Mouse (Mus musculus) limb, embryonic 11.5 days (tissue): ENCODE measurements around the gene Nphs1. TPM values are rescaled to one million over a fixed set of nuclear protein-coding genes. Genes with fewer than 3 reads are reported as not detected.

Experiments
- ATAC-seq: fragments of 200-750 bp; cut with Nextera tagmentation; 2 replicates; pipeline ENCODE4 v1.8.0; 2017; ENCODE audit warnings: low read depth; ENCODE audit not compliant: insufficient number of reproducible peaks, low FRiP score, low TSS enrichment
- DNase-seq: peaks from one replicate; pipeline ENCODE4 v3.0.0-alpha.2; 2015; ENCODE audit warnings: low spot score
- H3K27ac ChIP-seq: fragments of 300-500 bp; sonication (generic); replicated peaks from 2 replicates; pipeline ENCODE4 v1.5.1; 2014; ENCODE audit warnings: low read depth, mild to moderate bottlenecking, low read length
- H3K27me3 ChIP-seq: fragments of 300-500 bp; sonication (generic); 2 replicates; pipeline ENCODE4 v1.6.1; 2014; ENCODE audit warnings: mild to moderate bottlenecking, low read length, mixed read lengths; ENCODE audit not compliant: control insufficient read depth, insufficient read depth
- H3K36me3 ChIP-seq: fragments of 300-500 bp; sonication (generic); 2 replicates; pipeline ENCODE4 v1.6.1; 2014; ENCODE audit warnings: mild to moderate bottlenecking, low read length, moderate library complexity, mixed read lengths; ENCODE audit not compliant: control insufficient read depth, insufficient read depth
- H3K4me1 ChIP-seq: fragments of 300-500 bp; sonication (generic); 2 replicates; pipeline ENCODE4 v1.6.1; 2014; ENCODE audit warnings: low read length, mixed read lengths; ENCODE audit not compliant: control insufficient read depth, insufficient read depth
- H3K4me2 ChIP-seq: fragments of 300-500 bp; sonication (generic); 2 replicates; pipeline ENCODE4 v1.6.1; 2014; ENCODE audit warnings: low read depth, mild to moderate bottlenecking, moderate library complexity; ENCODE audit not compliant: severe bottlenecking
- H3K4me3 ChIP-seq: fragments of 300-500 bp; sonication (generic); 2 replicates; pipeline ENCODE4 v1.5.1; 2014; ENCODE audit warnings: low read depth, low read length
- H3K9ac ChIP-seq: fragments of 300-500 bp; sonication (generic); 2 replicates; pipeline ENCODE4 v1.6.1; 2014; ENCODE audit warnings: mild to moderate bottlenecking, low read length
- H3K9me3 ChIP-seq: fragments of 300-500 bp; sonication (generic); 2 replicates; pipeline ENCODE4 v1.6.1; 2016; ENCODE audit warnings: low read length; ENCODE audit not compliant: control insufficient read depth
- WGBS: fragments of 180-500 bp; shearing (Covaris S2); extraction: QIAGEN DNeasy Blood & Tissue Kit; methylation state at CpG from one replicate; pipeline ENCODE4 v1.1.7; 2014; 5-methylcytosine and 5-hydroxymethylcytosine counted together
- polyA plus RNA-seq: library from polyadenylated mRNA; unstranded; fragments of >200 nt; fragmentation: Nextera tagmentation; extraction: Ambion mirVana; gene quantifications from 2 replicates; pipeline ENCODE4 v1.2.1, GENCODE M21; 2014

Nphs1 gene
- polyA plus RNA-seq, result 0.15 TPM in 1 of 2 replicates, not detected in the other

DNA sequence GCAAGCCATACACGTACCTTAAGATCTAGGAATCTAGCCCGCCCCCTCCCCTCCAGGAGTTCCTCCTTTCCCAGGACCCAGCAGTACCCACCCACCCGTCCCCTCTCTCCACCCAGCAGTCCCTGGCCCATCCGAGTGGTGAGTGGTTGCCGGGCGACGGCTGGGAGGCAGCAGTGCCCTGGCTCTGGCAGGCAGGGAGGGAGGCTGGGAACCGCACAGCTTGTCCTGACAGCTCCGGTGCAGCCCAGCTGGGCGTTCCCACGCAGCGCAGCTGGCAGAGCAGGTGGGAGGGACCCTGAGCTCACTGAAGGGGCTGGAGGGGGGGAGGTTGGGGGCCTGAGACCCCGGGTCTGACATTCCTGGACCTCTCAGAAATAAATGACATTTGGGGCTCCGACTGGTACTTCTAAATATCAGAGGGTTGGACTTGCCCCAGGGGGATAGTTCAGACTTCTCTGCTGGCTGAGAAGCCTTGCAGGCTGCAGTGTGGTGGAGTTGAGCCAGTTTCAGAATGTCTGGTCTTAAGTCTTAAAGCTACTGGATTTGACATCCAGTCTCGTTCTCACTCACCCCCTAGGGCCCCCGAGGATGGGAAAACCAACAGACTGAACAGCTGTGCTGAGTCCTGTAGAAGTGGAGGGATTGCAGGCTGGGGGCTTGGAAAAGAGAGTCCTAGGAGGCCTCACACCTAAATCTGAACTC, at the start of gene Nphs1, which contains the start of gene Kirrel2:
Gene Nphs1 (plus strand): TSS at position 687 of the 702 bp plus-strand sequence.
Gene Kirrel2 (minus strand): TSS at position 62 of the 702 bp plus-strand sequence.
- DNase-seq (peak; percentile 33), ATAC-seq (no peak)
- no peak within 1 kb of the TSS for H3K9ac ChIP-seq
- no peaks in the 10 kb centered on the region for H3K9me3 ChIP-seq
- H3K4me3 ChIP-seq, result no peak within 1 kb of the TSS
- 2% methylated on average over 16 of the region's 16 CpGs for WGBS
- H3K27me3 ChIP-seq, result peaks cover 95% of the 10 kb centered on the region
- no peak within 1 kb of the TSS for H3K27ac ChIP-seq
- 0 out of 2 replicates have a peak within 1 kb of the TSS, but pooled peaks have one; percentile 4 for H3K4me2 ChIP-seq
- H3K4me1 ChIP-seq, result 0 out of 2 replicates have a peak, but pooled peaks cover 3% of the 10 kb centered on the region
- no peaks in the 10 kb centered on the region for H3K36me3 ChIP-seq

DNA sequence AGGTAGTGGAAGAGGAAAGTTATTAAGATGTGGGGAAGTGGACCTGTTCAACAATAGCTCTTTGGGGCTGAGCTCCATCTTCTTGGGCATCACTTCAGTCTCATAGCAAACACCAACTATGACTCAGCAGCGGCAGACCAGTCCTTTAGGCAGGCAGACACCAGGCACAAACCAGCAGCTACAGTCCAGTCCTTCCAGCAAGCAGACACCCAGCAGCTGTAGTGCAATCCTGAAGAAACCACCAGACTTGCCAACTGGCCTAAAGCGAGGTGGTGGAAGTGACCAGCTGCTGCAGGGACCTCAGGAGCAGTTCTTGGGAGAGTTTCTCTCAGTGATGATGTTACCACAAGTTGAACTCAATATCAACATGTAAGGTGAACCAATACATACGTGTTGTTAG, 49.5 kb upstream of the Nphs1 start:
- Histone ChIP-seq H3K27me3 (no peaks in the 10 kb centered on the region), H3K4me3 (no peak overlapping the region), H3K4me1 (no peaks in the 10 kb centered on the region), H3K4me2 (no peak overlapping the region), H3K36me3 (no peaks in the 10 kb centered on the region), H3K9me3 (no peaks in the 10 kb centered on the region), H3K27ac (no peak overlapping the region), H3K9ac (no peak overlapping the region)
- ATAC-seq, result no peak
- 74% methylated on average over 3 of the region's 3 CpGs for WGBS
- no peak for DNase-seq

DNA sequence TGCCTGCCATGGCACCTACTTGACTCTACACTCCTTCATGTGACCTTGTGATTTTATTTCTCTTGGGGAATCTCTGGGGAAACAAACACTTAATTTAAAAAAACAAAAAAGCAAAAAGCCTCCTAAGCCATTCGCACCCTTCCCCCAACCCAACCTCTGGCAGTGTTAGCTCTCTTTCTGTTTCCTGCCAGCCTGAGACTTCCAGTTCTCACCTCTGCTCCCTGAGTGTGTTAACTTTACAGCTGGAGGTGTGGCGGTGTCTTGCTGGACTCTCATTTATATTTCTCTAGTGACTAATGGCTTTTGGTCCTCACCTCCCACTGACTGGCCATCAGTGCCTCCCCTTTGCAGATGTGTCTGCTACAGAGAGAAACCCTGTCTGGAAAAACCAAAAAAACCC, 48.3 kb upstream of the Nphs1 start:
- WGBS, result 34% methylated on average over 2 of the region's 2 CpGs
- no peaks in the 10 kb centered on the region for H3K4me1 ChIP-seq
- no peak overlapping the region for H3K27ac ChIP-seq
- H3K27me3 ChIP-seq, result no peaks in the 10 kb centered on the region
- no peak overlapping the region for H3K9ac ChIP-seq
- H3K4me2 ChIP-seq, result no peak overlapping the region
- no peaks in the 10 kb centered on the region for H3K36me3 ChIP-seq
- DNase-seq, result no peak
- H3K9me3 ChIP-seq, result no peaks in the 10 kb centered on the region
- no peak for ATAC-seq
- no peak overlapping the region for H3K4me3 ChIP-seq

DNA sequence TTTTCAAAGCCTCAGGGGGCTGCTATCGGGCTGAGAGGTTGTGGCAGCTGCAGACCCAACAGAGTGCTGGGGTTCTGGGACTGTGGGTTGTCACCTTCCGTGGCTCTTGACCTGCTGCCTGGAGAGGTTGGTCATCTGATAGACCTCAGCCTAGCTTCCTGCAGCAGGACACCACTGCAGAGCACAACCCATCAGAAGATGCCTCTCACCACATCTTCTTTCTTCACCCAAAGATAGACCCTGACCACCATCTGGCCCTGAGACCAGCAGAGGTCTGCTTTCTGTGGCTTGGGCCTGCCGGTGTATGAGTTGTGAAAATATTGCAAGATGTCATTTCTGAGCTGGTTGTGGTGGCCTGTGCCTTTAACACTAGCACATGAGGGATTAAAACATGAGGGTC, 47.1 kb upstream of the Nphs1 start:
- no peaks in the 10 kb centered on the region for H3K36me3 ChIP-seq
- no peak overlapping the region for H3K9ac ChIP-seq
- no peak for ATAC-seq
- H3K4me1 ChIP-seq, result no peaks in the 10 kb centered on the region
- no peak overlapping the region for H3K4me2 ChIP-seq
- WGBS, result 82% methylated on average over 3 of the region's 3 CpGs
- H3K4me3 ChIP-seq, result no peak overlapping the region
- H3K27me3 ChIP-seq, result no peaks in the 10 kb centered on the region
- no peak for DNase-seq
- H3K27ac ChIP-seq, result no peak overlapping the region
- no peaks in the 10 kb centered on the region for H3K9me3 ChIP-seq

DNA sequence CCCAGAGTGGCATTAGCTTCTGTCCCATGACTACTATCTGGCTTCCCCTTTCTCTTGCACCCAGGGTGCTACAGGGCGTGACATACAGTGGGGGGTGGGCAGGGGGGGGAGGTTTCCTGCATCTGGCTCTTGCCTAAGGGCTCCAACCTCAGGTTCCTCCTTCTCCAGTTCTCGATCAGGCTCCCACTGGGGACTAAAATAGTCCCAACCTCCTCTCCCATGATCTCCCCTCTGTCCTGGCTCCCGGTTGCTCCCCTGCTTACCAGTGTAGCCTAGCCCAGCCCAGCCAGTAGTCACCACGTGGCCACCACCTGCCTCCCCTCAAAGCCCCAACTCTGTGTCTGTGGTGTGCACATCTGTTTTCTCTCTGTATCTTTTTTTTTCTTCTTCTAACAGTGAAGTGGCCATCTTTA, 45.4 kb upstream of the Nphs1 start:
- Histone ChIP-seq H3K9me3 (no peaks in the 10 kb centered on the region), H3K4me3 (no peak overlapping the region), H3K27me3 (no peaks in the 10 kb centered on the region), H3K27ac (no peak overlapping the region), H3K9ac (no peak overlapping the region), H3K4me2 (no peak overlapping the region), H3K36me3 (no peaks in the 10 kb centered on the region), H3K4me1 (no peaks in the 10 kb centered on the region)
- WGBS, result 56% methylated on average over 4 of the region's 4 CpGs
- ATAC-seq (no peak), DNase-seq (no peak)

DNA sequence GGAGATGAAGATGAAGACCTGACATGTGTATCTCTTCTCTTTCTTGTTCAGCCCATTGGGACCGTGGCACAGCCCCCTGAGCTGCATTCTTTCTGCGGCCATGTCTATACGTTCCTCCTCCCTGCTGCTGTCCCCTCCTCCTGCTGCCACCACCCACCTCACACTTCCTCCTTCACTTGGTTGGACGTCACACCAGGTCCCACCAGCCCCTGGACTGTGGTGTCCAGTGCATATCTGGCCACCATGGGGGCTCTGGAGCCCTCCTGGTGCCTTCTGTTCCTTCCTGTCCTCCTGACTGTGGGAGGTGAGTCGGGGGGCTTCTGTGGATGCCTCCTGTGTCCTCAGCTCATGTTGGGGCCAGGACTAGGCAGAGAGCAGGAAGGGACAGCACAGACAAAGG, 44.5 kb upstream of the Nphs1 start, which contains the start of gene Tyrobp:
Gene Tyrobp (plus strand): TSS at position 165 of the 400 bp plus-strand sequence.
- no peaks in the 10 kb centered on the region for H3K9me3 ChIP-seq
- ATAC-seq (no peak), DNase-seq (no peak)
- H3K9ac ChIP-seq, result no peak within 1 kb of the TSS
- 76% methylated on average over 5 of the region's 5 CpGs for WGBS
- H3K4me3 ChIP-seq, result no peak within 1 kb of the TSS
- H3K27me3 ChIP-seq, result no peaks in the 10 kb centered on the region
- no peak within 1 kb of the TSS for H3K4me2 ChIP-seq
- H3K36me3 ChIP-seq, result no peaks in the 10 kb centered on the region
- H3K27ac ChIP-seq, result no peak within 1 kb of the TSS
- H3K4me1 ChIP-seq, result no peaks in the 10 kb centered on the region

DNA sequence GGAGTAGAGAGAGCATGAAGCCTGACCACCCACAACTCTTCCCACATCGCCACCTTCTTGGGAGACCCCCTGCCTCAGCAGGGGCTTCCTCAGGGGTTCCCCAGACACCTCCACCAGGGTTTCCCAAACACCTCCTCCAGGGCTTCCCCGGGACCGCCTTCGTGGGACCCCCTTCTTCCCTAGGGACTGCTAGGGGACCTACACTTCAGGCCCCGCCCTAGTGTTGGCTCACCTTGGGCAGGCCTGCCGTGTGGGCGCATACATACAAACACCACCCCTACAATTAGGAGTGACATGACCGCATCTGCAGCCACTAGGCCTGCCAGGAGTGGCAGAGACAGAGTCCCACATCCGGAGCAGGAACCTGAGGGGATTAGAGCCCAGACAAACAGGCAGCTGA, 40.3 kb upstream of the Nphs1 start:
- Histone ChIP-seq H3K4me2 (no peak overlapping the region), H3K9me3 (no peaks in the 10 kb centered on the region), H3K27ac (no peak overlapping the region), H3K27me3 (peaks cover 19% of the 10 kb centered on the region), H3K4me1 (no peaks in the 10 kb centered on the region; the same call in 1 of the 2 replicates), H3K9ac (no peak overlapping the region), H3K4me3 (no peak overlapping the region), H3K36me3 (no peaks in the 10 kb centered on the region)
- WGBS, result 74% methylated on average over 9 of the region's 9 CpGs
- DNase-seq, result no peak
- no peak for ATAC-seq

DNA sequence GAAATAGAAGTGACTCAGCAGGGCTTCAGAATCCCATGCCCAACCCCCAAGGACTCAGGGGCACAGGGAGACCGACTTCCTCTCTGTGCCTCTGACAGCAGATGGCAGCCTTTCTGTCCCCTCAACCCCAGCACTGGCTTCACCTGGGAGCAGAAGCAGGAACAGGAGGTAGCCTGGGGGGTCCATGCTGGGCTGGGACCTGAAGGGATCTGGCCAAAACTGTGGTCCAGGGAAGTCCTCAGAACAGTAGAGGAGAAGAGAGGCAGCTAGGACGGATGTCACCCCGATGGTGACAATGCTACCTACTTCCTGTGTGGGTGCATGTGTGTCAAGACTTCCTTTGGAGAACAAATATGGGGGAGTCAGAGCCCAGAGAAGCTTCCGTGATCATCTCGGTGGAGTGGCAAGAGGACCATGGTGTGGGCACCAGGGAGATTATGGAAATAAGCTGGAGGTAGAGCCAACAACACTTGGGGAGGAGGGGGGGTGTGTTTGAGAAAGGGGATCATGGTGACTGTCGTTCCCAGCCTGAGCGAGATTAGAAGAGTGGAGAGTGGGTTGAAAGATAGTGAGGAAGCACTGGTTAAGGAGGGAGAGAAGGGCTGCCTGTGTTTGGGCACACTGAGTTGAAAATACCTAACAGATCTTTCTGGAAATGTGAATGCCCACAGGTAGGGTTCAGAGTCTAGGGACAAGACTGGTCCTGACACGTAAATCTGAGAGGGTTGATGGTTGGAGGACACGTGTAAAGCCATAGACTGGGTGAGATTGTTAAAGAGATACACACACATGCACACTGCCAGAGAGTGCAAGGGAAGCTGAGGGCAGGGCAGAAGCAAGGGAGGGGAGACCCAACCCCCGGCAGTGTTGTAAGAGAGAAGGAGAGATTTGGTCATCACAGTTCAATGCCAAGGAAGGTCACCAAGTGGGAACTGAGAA, 38.3 kb upstream of the Nphs1 start, which contains the start of gene Hcst:
Gene Hcst (minus strand): TSS at position 294 of the 939 bp plus-strand sequence.
- H3K9ac ChIP-seq, result no peak within 1 kb of the TSS
- ATAC-seq (no peak), DNase-seq (no peak)
- no peaks in the 10 kb centered on the region for H3K36me3 ChIP-seq
- H3K4me2 ChIP-seq, result no peak within 1 kb of the TSS
- no peak within 1 kb of the TSS for H3K27ac ChIP-seq
- H3K27me3 ChIP-seq, result peaks cover 20% of the 10 kb centered on the region
- no peaks in the 10 kb centered on the region for H3K9me3 ChIP-seq
- no peaks in the 10 kb centered on the region; the same call in 1 of the 2 replicates for H3K4me1 ChIP-seq
- 78% methylated on average over 10 of the region's 10 CpGs for WGBS
- H3K4me3 ChIP-seq, result no peak within 1 kb of the TSS
